Mouse (Mus musculus) CH12.LX (cell line): ENCODE measurements at regions not wholly inside any gene's neighbourhood (a gene's known extent, or its start where the extent isn't known, plus 50 kb on each side); places are given as distances from the start of the nearest gene placed in this dataset.

Experiments used
- DNase-seq: peaks from one replicate; pipeline ENCODE4 v3.0.0-alpha.2; 2013; ENCODE audit errors: extremely low read depth
- H3K27ac ChIP-seq: 2 replicates; pipeline ENCODE4 v1.5.1; 2012; ENCODE audit warnings: low read depth, mild to moderate bottlenecking, control low read depth, moderate library complexity; ENCODE audit not compliant: insufficient read depth
- H3K27me3 ChIP-seq: replicated peaks from 2 replicates; pipeline ENCODE3; 2012; ENCODE audit warnings: inconsistent platforms
- H3K36me3 ChIP-seq, 2 experiments: replicated peaks in 1 of 2; 2 replicates each; pipeline versions ENCODE3 to v1.6.1; 2012; ENCODE audit warnings: inconsistent platforms in 1 of 2, low read length in 1 of 2, mild to moderate bottlenecking in 1 of 2, mixed read lengths in 1 of 2, moderate library complexity in 1 of 2; ENCODE audit not compliant: control insufficient read depth in 1 of 2, insufficient read depth in 1 of 2
- H3K4me1 ChIP-seq, 2 experiments: 2 replicates each; pipeline ENCODE4 v1.6.1; 2012; ENCODE audit warnings: inconsistent platforms in 1 of 2, moderate library complexity in 1 of 2; ENCODE audit not compliant: insufficient read depth in 2 of 2, control insufficient read depth in 1 of 2
- H3K4me2 ChIP-seq: 2 replicates; pipeline ENCODE4 v1.6.1; 2012; ENCODE audit warnings: low read depth, mild to moderate bottlenecking, control low read depth; ENCODE audit not compliant: poor library complexity, insufficient read depth, severe bottlenecking
- H3K4me3 ChIP-seq, 3 experiments: fragments of 150-350 bp in 1 of 3; sonication (generic) in 1 of 3; replicated peaks in 1 of 3; 2 replicates each; pipeline versions ENCODE3 to v1.5.1; 2011 to 2012; ENCODE audit warnings: low read depth in 2 of 3, low read length in 2 of 3, mild to moderate bottlenecking in 2 of 3, moderate library complexity in 2 of 3, control low read depth in 1 of 3, improper control_type of control experiment in 1 of 3, inconsistent platforms in 1 of 3, mixed read lengths in 1 of 3; ENCODE audit not compliant: poor library complexity in 1 of 3
- H3K79me2 ChIP-seq: replicated peaks from 2 replicates; pipeline ENCODE4 v1.6.1; 2012; ENCODE audit warnings: mild to moderate bottlenecking, moderate library complexity; ENCODE audit not compliant: control insufficient read depth, poor library complexity, insufficient read depth, severe bottlenecking; ENCODE audit errors: extremely low read depth
- H3K9ac ChIP-seq: 2 replicates; pipeline ENCODE4 v1.6.1; 2012; ENCODE audit warnings: low read depth, mild to moderate bottlenecking, control low read depth, moderate library complexity; ENCODE audit not compliant: insufficient read depth
- H3K9me3 ChIP-seq: replicated peaks from 2 replicates; pipeline ENCODE3; 2012; ENCODE audit warnings: low read length, inconsistent platforms, mixed read lengths
- CHD2 ChIP-seq: IDR thresholded peaks from 2 replicates; pipeline ENCODE4 v1.6.1; 2011; ENCODE audit warnings: low read length, improper control_type of control experiment
- CTCF ChIP-seq, 2 experiments: IDR thresholded peaks in 1 of 2; conservative IDR thresholded peaks in 1 of 2; 2 replicates each; pipeline ENCODE4 v1.5.1; 2011 to 2012; ENCODE audit warnings: low read depth in 2 of 2, low read length in 2 of 2, improper control_type of control experiment in 1 of 2, inconsistent platforms in 1 of 2, mild to moderate bottlenecking in 1 of 2, moderate library complexity in 1 of 2
- EP300 ChIP-seq: IDR thresholded peaks from 2 replicates; pipeline ENCODE4 v1.6.1; 2011; ENCODE audit warnings: low read length, improper control_type of control experiment
- GABPA ChIP-seq: IDR thresholded peaks from 2 replicates; pipeline ENCODE4 v1.6.1; 2012; ENCODE audit warnings: low read depth, low read length, improper control_type of control experiment, inconsistent platforms; ENCODE audit not compliant: insufficient replicate concordance
- JUND ChIP-seq: conservative IDR thresholded peaks from 2 replicates; pipeline ENCODE4 v1.6.1; 2011; ENCODE audit warnings: low read depth, low read length, improper control_type of control experiment
- MEF2A ChIP-seq: IDR thresholded peaks from 2 replicates; pipeline ENCODE4 v1.6.1; 2014; ENCODE audit warnings: low read depth, mild to moderate bottlenecking, inconsistent platforms, low read length, improper control_type of control experiment, borderline replicate concordance
- NRF1 ChIP-seq: IDR thresholded peaks from 2 replicates; pipeline ENCODE4 v1.6.1; 2014; ENCODE audit warnings: low read depth, mild to moderate bottlenecking, inconsistent platforms, low read length, improper control_type of control experiment, moderate library complexity
- PAX5 ChIP-seq: IDR thresholded peaks from 2 replicates; pipeline ENCODE4 v1.6.1; 2012; ENCODE audit warnings: low read length, inconsistent platforms, mixed read lengths
- SMC3 ChIP-seq: IDR thresholded peaks from 2 replicates; pipeline ENCODE4 v1.6.1; 2011; ENCODE audit warnings: low read depth, low read length, improper control_type of control experiment
- TBP ChIP-seq: conservative IDR thresholded peaks from 2 replicates; pipeline ENCODE4 v1.6.1; 2011; ENCODE audit warnings: low read depth, low read length, improper control_type of control experiment
- ZNF384 ChIP-seq: IDR thresholded peaks from 2 replicates; pipeline ENCODE4 v1.6.1; 2012; ENCODE audit warnings: low read depth, low read length, improper control_type of control experiment, inconsistent platforms
- dilution Hi-C: fragments of 300-500 bp; cut with MboI; formaldehyde crosslinking; loops from 2 replicates; pipeline ENCODE4 v1.14.3; 2020; ENCODE audit warnings: low sequenced_read_pairs; ENCODE audit not compliant: extremely low pct_unique_long_range_greater_than_20kb, extremely low pct_ligation_motif_present
- in situ Hi-C: fragments of 300-500 bp; cut with MboI; formaldehyde crosslinking; loops from 3 replicates; pipeline ENCODE4 v1.14.3; 2019; ENCODE audit warnings: low sequenced_read_pairs, low pct_ligation_motif_present, low pct_unique_long_range_greater_than_20kb, mixed read lengths

DNA sequence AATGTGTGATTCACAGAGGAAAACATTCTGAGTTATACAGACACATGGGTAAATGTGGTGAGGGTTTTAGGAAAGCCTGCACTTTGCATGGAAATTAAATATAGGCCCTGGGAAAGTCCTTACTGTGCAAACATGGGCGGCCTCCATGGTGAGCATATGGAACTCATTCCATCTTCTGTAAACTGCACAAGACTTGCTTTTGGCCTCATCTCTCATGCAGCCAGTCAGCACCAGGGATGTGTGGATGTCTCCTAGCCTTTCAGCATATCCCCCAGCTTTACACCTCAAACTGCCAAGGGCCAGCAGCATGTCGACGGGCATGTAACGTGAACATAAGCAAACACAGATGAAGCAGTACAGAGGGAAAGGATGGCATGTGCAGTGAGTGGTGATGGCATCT is 364.7 kb upstream of the 1700008P02Rik start:
- H3K9me3 ChIP-seq = no peaks in the 10 kb centered on the region
- no peaks in the 10 kb centered on the region for H3K79me2 ChIP-seq
- dilution Hi-C loops = no loop called here
- no peak overlapping the region for H3K4me2 ChIP-seq
- no peak overlapping the region for H3K9ac ChIP-seq
- no peak for DNase-seq
- in situ Hi-C loops = no loop called here
- H3K4me3 ChIP-seq = no peak overlapping the region
- no peaks in the 10 kb centered on the region for H3K27me3 ChIP-seq
- peaks cover 0 to 3% of the 10 kb centered on the region in 2 experiments; a peak in 1 of 4 replicates for H3K4me1 ChIP-seq
- TF ChIP-seq GABPA = no peak
- TF ChIP-seq EP300 = no peak
- no peak for TF ChIP-seq MEF2A
- TF ChIP-seq SMC3 = no peak
- TF ChIP-seq TBP = no peak
- TF ChIP-seq, all 38 proteins: peak for 0
- no peak overlapping the region for H3K27ac ChIP-seq
- no peaks in the 10 kb centered on the region for H3K36me3 ChIP-seq

GRCm38 (mm10) chr3:6957681-6958080 is 337.4 kb upstream of the 1700008P02Rik start:
- H3K4me2 ChIP-seq = no peak overlapping the region
- TF ChIP-seq ZNF384 = peak; percentile 50; the same call in 1 of the 2 replicates
- no peak for TF ChIP-seq PAX5
- H3K79me2 ChIP-seq = no peaks in the 10 kb centered on the region
- DNase-seq = no peak
- no peak overlapping the region for H3K4me3 ChIP-seq
- in situ Hi-C loops = no loop called here
- no peak overlapping the region for H3K9ac ChIP-seq
- no peaks in the 10 kb centered on the region for H3K36me3 ChIP-seq
- H3K27ac ChIP-seq = no peak overlapping the region
- no peaks in the 10 kb centered on the region for H3K9me3 ChIP-seq
- dilution Hi-C loops = no loop called here
- H3K4me1 ChIP-seq = no peaks in the 10 kb centered on the region
- H3K27me3 ChIP-seq = no peaks in the 10 kb centered on the region

DNA sequence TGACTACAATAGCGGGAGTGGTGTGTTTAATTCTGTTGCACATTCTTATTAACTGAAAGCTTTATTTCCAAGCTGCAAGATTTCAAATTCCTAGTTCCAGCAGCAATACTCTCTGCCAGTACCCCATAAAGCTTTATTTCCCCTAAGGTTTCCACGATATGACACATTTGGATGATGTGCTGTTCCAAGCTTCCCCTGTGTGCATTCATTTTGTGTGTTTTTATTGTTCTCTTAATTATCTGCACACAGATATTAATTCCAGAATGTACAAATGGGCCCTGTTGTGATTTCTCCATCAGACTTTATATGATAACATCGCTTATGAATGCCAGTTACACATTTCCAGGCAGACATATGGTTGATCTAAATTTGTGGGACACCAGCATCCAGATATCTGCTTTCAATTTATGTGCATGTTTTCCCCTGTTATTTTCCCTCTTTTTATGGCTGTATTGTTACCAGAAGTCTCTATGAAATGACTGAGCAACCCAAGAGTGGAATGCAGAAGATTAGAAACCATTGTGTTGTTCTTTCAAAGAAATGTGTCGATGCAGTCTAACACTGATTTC is 312.4 kb upstream of the 1700008P02Rik start:
- Histone ChIP-seq H3K4me1 (no peaks in the 10 kb centered on the region), H3K79me2 (no peaks in the 10 kb centered on the region), H3K4me3 (no peak overlapping the region), H3K9ac (no peak overlapping the region), H3K9me3 (no peaks in the 10 kb centered on the region), H3K4me2 (0 out of 2 replicates have a peak overlapping the region, but pooled peaks have one; percentile 1), H3K36me3 (no peaks in the 10 kb centered on the region), H3K27ac (no peak overlapping the region), H3K27me3 (no peaks in the 10 kb centered on the region)
- dilution Hi-C loops (no loop called here), in situ Hi-C loops (no loop called here)
- TF ChIP-seq SMC3 (no peak), CHD2 (no peak), CTCF (conservative IDR thresholded peaks at IDR 0.05 in 1 of 2, IDR thresholded peaks at IDR 0.05 in 1 of 2; ENCODE audit: low read depth in 2 of 2, low read length in 2 of 2) (no peak), NRF1 (no peak), TBP (no peak), JUND (no peak), EP300 (no peak)
- DNase-seq = no peak
